Mouse (Mus musculus) gastrocnemius, adult 18-20 months (tissue): ENCODE results near the gene Safb2. TPM values are rescaled to one million over a fixed set of nuclear protein-coding genes. Genes with fewer than 3 reads are reported as not detected.

Source experiments
- DNase-seq: peaks from one replicate; pipeline ENCODE4 v3.0.0; 2021; ENCODE audit warnings: low spot score
- total RNA-seq, 2 experiments: library from RNA; stranded (reverse); gene quantifications; 2 replicates each; pipeline ENCODE4 v1.2.3; 2021

Gene Safb2
- total RNA-seq, 2 experiments from 2014 or later: 28.5 to 30.1 TPM

DNA sequence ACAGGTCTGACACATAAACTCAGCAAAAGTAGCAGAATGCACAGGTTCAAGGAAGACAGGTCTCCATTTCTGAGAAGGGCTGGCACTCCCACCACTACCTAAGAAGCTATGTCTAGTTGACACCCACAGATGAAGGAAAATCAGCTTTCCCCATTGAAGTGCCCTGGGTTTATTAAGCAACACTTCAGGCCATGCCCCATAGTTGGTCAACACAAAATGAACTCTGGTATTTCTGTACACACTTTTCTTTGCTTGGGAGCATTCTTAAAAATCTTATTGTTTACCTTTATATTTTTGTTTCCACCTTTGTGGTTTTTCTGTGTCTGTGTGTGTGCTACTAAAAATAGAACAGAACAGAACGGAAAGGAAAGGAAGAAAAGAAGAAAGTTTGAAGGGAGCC, 24.3 kb downstream of the Safb2 start:
- DNase-seq: no peak

GRCm38 (mm10) chr17:56559386-56559785, 25.0 kb downstream of the Safb2 start:
- no peak for DNase-seq

DNA sequence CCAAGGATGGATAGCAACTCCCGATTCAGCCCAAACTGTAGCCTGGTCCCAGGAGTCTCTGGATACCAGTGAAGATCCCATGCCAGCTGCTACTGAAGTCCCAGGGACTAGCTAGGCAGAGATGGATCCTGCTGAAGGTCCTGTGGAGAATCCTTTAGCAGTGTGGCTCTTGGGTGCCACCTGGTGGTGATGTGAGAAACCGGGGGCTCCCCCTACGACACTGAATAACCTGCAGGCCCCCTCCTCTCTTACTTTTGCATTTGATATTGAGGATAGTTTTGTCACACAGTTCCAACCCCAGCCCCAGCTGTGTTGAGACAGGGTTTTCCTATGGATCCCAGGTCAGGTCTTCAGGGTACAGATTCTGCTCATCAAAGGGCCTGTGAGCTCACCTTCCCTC, 25.9 kb downstream of the Safb2 start:
- peak; percentile 43 for DNase-seq

DNA sequence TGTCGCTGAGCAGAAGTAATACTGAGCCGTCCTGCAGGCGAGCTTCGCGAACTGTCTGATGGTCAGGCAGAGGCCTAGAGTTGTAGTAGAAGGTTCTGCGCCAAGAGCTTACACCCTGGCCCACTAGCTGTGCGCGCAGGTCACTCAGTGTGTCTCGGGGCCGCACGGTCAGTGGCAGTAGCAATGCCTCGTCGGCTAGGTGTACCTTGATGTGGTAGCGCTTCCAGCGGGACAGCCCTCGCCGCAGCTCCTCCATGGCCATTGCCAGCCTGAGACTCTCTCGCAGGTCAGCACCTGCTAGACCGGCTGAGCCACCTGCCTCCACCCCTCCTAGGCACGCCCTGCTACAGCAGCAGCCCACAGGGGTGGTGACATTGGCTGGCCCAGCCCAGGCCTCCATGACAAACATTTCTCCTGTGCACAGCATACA, 30.2 kb downstream of the Safb2 start, which contains the start of gene Gm20219:
Gene Gm20219, minus strand, starts transcription at position 266 of the 430 bp plus-strand sequence.
- DNase-seq: no peak

DNA sequence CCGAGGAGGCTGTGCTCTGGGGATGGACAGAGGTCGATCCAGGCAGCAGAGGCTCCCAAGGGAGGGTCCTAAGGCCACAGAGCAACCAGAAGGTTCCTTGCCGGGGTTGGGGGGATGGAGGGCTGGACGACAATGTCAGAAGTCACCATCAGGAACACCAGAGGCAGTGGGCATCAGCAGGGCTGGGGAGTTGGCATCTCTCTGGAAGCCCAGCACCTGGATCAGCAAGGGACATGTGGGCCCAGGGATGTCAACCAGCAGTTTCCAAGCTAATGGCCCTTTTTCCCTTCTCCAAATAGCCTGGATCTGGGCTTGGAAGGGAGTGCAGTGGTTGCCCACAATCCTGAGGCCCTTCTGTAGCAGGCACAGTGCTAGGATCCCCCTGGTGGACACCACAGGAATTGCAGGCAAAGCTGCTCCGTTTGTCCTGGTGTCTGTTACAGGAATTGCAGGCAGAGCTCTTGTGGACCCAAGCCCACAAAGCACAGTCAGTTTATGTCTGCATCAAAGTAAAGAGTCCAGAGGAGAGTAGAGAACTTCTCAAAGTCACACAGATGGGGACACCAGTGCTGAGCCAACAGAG, 31.5 kb downstream of the Safb2 start:
- DNase-seq: peak; percentile 66

DNA sequence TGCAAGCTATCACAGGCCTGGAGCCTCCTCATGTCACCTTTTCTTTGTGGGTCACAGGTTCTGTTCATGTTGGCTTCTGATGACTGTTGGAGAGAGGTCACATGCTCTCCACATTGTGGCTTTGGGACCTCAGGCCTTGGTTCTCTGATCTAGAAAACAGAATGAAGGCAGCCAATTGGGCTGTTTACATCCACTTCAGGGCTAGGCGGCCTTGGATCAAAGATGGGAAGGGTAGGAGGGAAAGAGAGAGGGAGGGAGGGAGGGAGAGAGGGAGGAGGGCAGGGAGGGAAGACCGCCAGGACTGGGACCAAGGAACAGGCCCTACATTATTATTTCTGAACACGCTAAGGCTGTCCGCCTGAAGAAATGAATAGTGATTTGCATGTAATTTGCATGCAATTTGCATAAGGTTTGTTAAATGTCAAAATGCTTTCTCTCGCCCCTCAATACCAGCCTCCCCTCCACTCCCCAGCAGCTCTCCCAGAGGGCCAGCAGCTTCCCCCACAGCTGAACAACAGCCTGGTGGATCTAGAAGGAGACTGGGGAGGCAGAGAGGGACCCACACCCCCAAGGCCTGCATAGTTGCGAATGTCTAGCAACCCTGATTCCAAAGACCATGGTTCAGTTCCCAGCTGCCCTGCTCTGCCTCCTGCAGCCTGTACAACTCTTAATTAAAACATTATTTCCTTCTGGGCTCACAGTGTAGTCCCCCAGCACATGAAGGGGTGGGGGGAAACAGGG, 32.4 kb downstream of the Safb2 start:
- no peak for DNase-seq

DNA sequence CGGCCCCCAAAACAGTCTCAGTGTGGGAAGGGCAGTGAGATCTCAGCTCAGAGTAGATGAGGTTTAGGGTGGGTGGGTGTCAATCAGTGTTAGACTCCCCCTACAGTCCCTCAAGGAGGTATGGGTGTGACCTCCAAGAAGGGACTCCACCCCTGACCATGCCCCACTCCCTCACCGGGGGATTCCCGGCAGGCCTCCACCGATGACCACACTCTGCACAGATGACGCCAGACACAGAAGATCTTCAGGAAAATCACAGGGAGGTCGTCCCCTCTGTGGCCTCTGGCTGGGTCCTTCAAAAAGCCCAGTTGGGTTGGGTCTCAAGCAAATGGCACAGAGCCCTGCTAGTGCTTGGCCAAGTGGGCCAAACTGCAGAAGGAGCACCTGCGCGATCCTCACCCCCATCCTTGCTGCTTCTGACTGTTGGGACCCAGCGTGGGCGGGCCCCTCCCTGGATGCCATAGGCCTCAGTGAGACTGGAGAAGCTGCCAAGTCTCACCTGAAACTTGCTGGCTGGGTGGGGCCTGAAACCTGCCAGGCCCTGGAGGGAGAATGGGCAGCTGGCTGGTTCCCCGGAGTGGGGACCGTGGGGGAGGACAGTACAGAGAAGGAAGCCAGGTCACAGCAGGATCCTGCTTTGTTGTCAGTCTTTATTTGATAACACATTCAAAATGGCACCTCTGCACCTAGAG, 33.5 kb downstream of the Safb2 start:
- no peak for DNase-seq

DNA sequence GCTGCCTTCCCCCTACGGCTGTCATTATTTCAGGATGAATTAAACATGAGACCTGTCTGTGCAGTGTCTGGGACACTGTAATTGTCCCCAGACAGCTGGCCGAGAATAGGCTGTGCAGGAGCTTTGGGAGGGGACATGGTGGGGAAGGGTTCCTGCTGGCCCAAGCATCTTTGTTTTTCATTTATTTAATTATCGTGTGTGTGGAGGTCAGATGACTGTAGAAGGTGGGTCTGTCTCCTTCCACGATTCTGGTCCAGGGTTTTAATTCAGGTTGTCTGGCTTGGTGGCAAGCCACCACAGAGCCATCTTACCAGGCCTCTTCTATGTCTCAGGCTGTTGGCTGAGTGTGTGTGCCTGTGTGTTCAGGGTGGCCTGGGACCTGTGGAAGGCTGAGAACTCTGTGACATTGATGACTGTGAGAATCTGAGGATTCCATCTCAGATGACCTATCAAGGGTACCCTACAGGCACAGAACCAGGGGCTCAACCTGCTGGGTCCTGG, 35.7 kb downstream of the Safb2 start:
- DNase-seq: no peak

DNA sequence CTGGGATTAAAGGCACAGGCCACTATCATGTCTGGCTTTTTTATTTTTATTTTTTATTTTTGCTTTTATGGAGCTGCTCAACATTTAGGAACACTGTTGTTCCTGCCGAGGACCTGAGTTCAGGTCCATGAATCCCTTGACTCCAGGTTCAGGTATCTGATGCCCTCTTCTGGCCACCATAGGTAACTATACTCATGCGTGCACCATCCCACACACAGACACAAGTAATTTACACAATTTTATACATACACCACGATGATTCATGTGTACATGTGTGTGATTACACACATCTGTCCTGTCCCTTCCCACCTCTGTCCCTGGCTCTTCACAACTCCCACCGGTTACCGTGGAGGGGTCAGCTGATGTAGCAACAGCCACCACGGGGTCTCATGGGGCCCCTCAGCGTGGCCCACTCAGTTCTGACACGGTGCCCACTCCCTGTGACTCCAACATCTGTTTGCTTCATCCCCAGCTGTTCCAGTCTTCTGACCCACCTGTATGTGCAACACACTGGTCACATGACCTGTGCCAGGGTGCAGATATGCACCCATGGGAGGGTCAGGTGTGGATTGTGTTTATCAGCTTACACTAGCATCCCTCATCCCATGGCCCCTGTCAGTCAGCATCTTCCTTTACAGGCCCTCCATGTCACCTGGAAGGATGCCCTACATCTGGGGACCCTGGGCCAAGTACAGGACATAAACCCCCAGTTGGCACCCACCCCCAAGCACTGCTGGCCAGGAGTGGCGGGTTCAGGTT, 36.4 kb downstream of the Safb2 start:
- no peak for DNase-seq

- peak; percentile 43 for DNase-seq
Measured at GRCm38 (mm10) chr17:56547116-56547845, 37.1 kb downstream of the Safb2 start.

DNA sequence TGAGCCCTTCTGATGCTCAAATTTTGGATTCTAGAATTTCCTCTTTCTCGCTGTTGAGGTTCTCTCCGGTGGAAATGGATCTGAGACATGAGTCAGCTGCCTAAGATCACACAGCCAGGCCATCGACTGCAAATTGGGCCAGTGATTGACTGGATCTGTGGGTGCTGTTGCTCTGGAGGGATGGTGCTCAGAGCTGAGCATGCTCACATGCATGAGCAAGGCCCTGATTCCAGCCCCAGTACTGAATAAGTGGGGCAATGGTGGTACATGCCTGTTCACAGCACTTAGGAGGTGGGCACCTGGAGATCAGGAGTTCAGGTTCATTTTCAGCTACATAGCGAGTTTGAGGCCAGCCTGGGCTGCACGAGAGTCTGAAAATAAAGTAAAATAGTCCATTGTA, 37.8 kb downstream of the Safb2 start:
- DNase-seq: no peak

- no peak for DNase-seq
Measured at GRCm38 (mm10) chr17:56545945-56546344, 38.4 kb downstream of the Safb2 start.

DNA sequence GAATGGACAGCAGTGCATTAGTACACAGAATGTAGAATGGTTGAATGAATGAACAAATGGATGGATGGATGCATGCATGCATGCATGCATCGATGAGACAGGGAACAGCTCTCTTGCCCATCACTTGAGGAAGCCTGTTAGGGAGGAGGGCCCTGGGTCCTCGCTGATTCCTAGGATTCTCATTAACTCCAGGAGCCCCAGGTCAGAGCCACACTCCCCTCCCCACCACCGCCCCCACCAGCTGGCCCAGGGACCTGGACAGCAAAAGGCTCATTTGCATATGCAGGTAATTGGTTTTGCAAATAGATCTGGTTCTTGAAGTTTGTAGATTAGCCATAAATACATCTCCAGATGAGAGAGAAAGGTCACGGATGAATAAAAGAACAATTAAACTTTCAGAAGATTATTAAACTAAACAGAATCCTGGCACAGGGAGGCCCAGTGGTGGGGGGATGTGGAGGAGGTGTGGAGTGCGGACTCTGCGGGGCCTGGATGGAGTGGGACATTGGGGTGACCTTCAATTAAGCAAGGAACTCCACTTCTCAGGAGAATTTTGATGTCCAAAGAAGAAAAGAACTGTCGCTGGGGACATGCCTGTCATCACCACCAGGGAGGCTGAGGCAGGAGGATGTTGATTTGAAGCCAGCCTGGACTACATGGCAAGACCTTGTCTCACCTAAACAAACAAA, 39.5 kb downstream of the Safb2 start:
- no peak for DNase-seq

- DNase-seq: no peak
Measured at GRCm38 (mm10) chr17:56543684-56544224, 40.6 kb downstream of the Safb2 start.

DNA sequence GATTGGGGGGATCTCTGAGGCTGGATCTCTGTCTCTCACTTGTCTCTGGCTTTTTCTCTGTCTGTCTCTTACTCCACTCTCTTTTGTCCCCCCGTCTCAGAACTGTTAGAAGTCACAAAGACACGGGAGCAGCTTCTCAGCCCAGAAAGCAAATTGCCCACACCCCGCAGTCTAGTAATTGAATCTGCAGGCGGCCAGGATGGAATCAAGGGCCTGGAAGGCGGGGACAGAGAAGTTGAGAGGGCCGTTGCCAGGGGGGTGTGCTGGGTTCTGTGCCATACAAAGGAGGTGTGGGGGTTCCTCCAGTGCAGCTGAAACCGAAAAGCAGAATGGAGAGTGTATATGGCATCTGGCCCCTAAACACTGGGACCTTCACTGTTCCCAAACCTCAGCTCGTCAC, 41.6 kb downstream of the Safb2 start:
- DNase-seq: no peak

DNA sequence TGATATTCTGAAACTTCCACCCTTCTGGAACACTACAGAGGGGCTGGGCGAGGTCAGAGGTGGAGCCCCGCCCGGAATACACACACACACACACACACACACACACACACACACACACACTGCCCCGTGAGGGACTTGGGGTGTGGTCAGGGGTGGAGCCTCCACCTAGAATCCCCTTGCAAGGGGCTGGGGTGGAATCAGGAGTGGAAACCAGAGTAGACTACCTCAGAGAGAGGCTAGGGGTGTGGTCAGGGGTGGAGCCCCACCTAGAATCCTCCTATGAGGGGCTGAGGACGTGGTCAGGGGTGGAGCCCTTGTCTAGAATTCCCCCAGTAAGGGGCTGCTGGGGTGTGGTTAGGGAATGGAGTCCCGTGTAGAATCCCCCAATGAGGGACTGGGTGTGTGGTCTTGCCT, 43.8 kb downstream of the Safb2 start:
- no peak for DNase-seq

- no peak for DNase-seq
Measured at GRCm38 (mm10) chr17:56537912-56538311, 46.5 kb downstream of the Safb2 start.

DNA sequence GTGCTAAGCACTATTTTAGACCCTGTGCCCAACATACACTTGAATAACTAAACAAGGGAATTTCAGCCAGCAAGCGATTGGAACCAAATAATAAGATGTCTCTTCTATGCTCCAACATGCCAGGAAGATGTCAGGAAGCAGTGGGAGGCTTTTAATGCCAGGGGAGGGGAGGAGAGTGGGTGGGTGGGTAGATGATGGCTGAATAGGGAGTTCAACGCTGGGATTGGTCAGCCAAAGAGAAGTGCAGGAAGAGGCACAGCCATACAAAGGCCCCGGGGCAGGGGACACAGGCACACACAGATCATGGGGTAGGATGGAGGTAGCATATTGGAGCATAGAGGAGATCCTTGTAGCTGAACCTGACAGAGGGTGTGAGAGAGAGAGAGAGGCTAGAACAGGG, 47.5 kb downstream of the Safb2 start:
- no peak for DNase-seq

- DNase-seq: no peak
Measured at GRCm38 (mm10) chr17:56536192-56536591, 48.2 kb downstream of the Safb2 start.

DNA sequence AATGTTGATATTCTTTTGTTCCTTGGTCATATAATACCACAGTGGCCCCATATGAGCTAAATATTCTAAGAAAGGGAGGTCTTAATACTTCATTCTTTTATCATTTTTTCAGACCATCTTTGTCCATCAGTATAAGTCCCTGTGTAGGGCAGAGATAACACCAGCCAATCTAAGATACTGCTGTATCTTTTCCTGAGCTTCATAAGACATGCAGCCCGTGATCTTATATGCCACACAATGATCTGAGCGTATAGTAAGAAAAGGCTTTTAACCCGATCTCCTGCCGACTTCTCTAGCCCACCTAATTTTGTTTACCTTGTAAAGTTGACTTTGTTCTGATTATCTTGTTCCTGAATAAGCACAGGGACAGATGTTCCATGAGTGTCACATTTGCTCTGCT, 59.4 kb downstream of the Safb2 start:
- DNase-seq: no peak
